Mouse (Mus musculus) small intestine, adult 2 months (tissue): ENCODE data around the gene St6galnac3. TPM values are rescaled to one million over a fixed set of nuclear protein-coding genes. Genes with fewer than 3 reads are reported as not detected.

Experiments used
- H3K27ac ChIP-seq: fragments of 200-500 bp; 2 replicates; pipeline ENCODE4 v1.5.1; 2012; ENCODE audit warnings: low read depth, low read length, control low read depth, inconsistent platforms; ENCODE audit not compliant: insufficient read depth
- H3K27me3 ChIP-seq: fragments of 200-500 bp; 2 replicates; pipeline ENCODE4 v1.6.1; 2012; ENCODE audit warnings: mild to moderate bottlenecking, moderate library complexity, low read length, inconsistent platforms; ENCODE audit not compliant: control insufficient read depth, insufficient read depth
- H3K36me3 ChIP-seq: fragments of 200-500 bp; 2 replicates; pipeline ENCODE4 v1.6.1; 2012; ENCODE audit warnings: mild to moderate bottlenecking, low read length, control low read depth, inconsistent platforms; ENCODE audit not compliant: control insufficient read depth, insufficient read depth
- H3K4me1 ChIP-seq: fragments of 200-500 bp; 2 replicates; pipeline ENCODE4 v1.6.1; 2012; ENCODE audit warnings: low read length, inconsistent platforms, mixed read lengths; ENCODE audit not compliant: control insufficient read depth, insufficient read depth, insufficient read length
- H3K4me3 ChIP-seq: fragments of 200-500 bp; 2 replicates; pipeline ENCODE4 v1.5.1; 2012; ENCODE audit warnings: low read depth, mild to moderate bottlenecking, control low read depth, inconsistent platforms, low read length, moderate library complexity
- CTCF ChIP-seq: fragments of 200-500 bp; IDR thresholded peaks from 2 replicates; pipeline ENCODE4 v1.5.1; 2012; ENCODE audit warnings: low read depth, mild to moderate bottlenecking, control low read depth, inconsistent platforms, low read length, moderate library complexity, mixed read lengths; ENCODE audit not compliant: insufficient replicate concordance, insufficient read length; ENCODE audit errors: extremely low read depth
- POLR2A ChIP-seq: fragments of 200-500 bp; IDR thresholded peaks from 2 replicates; pipeline ENCODE4 v1.6.1; 2012; ENCODE audit warnings: low read depth, mild to moderate bottlenecking, control low read depth, inconsistent platforms, low read length, moderate library complexity
- WGBS: fragments of 180-500 bp; shearing (Covaris S2); methylation state at CpG from one replicate; pipeline ENCODE4 v1.1.7; 2018; 5-methylcytosine and 5-hydroxymethylcytosine counted together
- polyA plus RNA-seq: library from polyadenylated mRNA; depleted of rRNA; stranded (reverse); fragments of >200 nt; gene quantifications from 2 replicates; pipeline ENCODE4 v1.2.3, GENCODE M21; 2012

The St6galnac3 gene
- polyA plus RNA-seq, 1 experiment, result 1.1 TPM

GRCm38 (mm10) chr3:153485176-153485575 is 239.8 kb downstream of the St6galnac3 start:
- Histone ChIP-seq H3K4me3 (no peak overlapping the region), H3K27ac (no peak overlapping the region), H3K36me3 (no peaks in the 10 kb centered on the region), H3K4me1 (no peaks in the 10 kb centered on the region), H3K27me3 (no peaks in the 10 kb centered on the region)
- 73% methylated on average over 5 of the region's 5 CpGs for WGBS
- TF ChIP-seq POLR2A (no peak), CTCF (no peak)

DNA sequence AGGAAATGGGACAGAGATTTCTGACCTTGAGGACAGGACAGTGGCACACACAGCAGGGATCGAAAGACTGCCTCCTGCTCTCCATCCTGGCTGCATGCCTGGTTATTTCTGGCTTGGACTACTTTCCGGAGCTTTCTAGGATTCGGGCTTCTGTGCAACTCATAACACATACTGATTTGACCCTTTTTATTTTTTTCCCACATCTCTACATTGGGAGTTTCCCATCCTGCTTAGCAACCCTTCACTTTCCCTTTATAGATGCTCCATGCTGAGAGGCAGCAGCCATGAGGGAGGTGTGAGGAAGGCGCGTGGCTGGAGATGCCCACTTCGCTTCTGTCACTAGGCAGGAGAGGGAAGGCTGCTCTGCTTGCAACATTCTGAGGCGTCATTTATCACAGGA is 240.3 kb downstream of the St6galnac3 start:
- no peak for TF ChIP-seq POLR2A
- TF ChIP-seq CTCF, result no peak

DNA sequence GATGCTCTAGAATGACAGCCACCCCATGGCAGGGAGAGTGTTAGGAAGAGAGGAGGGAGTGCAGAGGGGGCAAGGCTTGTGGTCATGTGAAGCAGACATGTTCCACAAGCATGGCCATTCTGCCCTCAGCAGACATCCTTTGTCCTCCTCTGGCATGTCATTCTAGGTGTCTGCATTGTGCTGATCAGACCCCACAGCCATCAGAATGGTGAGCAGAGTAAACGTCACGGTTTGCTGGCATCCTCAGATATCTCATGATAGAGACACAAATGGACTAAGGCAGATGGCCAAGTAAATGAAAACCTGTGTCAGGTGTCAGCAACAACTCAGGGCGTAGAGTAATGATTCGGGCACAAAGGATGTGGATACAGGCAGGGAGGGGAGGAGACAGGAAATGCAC is 241.3 kb downstream of the St6galnac3 start:
- TF ChIP-seq CTCF (no peak), POLR2A (no peak)
- no peaks in the 10 kb centered on the region for H3K36me3 ChIP-seq
- H3K27ac ChIP-seq, result no peak overlapping the region
- no peaks in the 10 kb centered on the region for H3K4me1 ChIP-seq
- H3K4me3 ChIP-seq, result no peak overlapping the region
- 92% methylated on average over 4 of the region's 4 CpGs for WGBS
- no peaks in the 10 kb centered on the region for H3K27me3 ChIP-seq

More for the DNA sequence above, 240.3 kb downstream of the St6galnac3 start:
- H3K27me3 ChIP-seq, result no peaks in the 10 kb centered on the region
- no peaks in the 10 kb centered on the region for H3K36me3 ChIP-seq
- no peaks in the 10 kb centered on the region for H3K4me1 ChIP-seq
- WGBS, result 78% methylated on average over 7 of the region's 7 CpGs
- H3K4me3 ChIP-seq, result no peak overlapping the region
- no peak overlapping the region for H3K27ac ChIP-seq

GRCm38 (mm10) chr3:153482098-153482497 is 242.9 kb downstream of the St6galnac3 start:
- Histone ChIP-seq H3K4me1 (no peaks in the 10 kb centered on the region), H3K27ac (no peak overlapping the region), H3K27me3 (no peaks in the 10 kb centered on the region), H3K4me3 (no peak overlapping the region), H3K36me3 (no peaks in the 10 kb centered on the region)
- TF ChIP-seq CTCF, result no peak
- 58% methylated on average over 11 of the region's 11 CpGs for WGBS

GRCm38 (mm10) chr3:153481012-153481411 is 244.0 kb downstream of the St6galnac3 start:
- Histone ChIP-seq H3K4me3 (no peak overlapping the region), H3K36me3 (no peaks in the 10 kb centered on the region), H3K4me1 (no peaks in the 10 kb centered on the region), H3K27ac (no peak overlapping the region), H3K27me3 (no peaks in the 10 kb centered on the region)
- TF ChIP-seq CTCF, result no peak
- TF ChIP-seq POLR2A, result no peak
- 89% methylated on average over 6 of the region's 6 CpGs for WGBS

DNA sequence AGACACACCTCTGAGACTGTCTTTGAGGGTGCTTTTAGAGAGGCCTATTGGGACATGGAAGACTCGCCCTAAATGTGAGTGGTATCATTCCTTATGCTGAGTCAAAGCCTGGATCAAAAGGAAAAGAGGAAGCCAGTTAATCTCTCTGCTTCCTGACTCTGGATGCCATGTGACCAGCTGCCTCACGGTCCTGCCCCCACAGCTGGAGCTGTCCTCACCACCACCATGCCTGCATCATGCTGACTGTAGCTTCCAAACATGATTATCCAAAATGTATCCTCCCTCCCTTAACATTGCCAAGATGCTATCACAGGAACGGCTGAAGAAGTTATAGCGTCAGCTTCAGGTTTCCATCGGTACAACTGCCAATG is 244.4 kb downstream of the St6galnac3 start:
- H3K36me3 ChIP-seq, result no peaks in the 10 kb centered on the region
- no peak overlapping the region for H3K27ac ChIP-seq
- no peaks in the 10 kb centered on the region for H3K4me1 ChIP-seq
- no peak overlapping the region for H3K4me3 ChIP-seq
- no peaks in the 10 kb centered on the region for H3K27me3 ChIP-seq
- WGBS, result 68% methylated on average over 5 of the region's 5 CpGs
- TF ChIP-seq POLR2A (no peak), CTCF (no peak)

GRCm38 (mm10) chr3:153480005-153480635 is 244.9 kb downstream of the St6galnac3 start:
- H3K27me3 ChIP-seq, result no peaks in the 10 kb centered on the region
- TF ChIP-seq CTCF (no peak), POLR2A (no peak)
- no peak overlapping the region for H3K4me3 ChIP-seq
- WGBS, result 57% methylated on average over 3 of the region's 3 CpGs
- H3K36me3 ChIP-seq, result no peaks in the 10 kb centered on the region
- H3K4me1 ChIP-seq, result no peaks in the 10 kb centered on the region
- no peak overlapping the region for H3K27ac ChIP-seq

GRCm38 (mm10) chr3:153475919-153476318 is 249.1 kb downstream of the St6galnac3 start:
- Histone ChIP-seq H3K36me3 (no peaks in the 10 kb centered on the region), H3K27ac (no peak overlapping the region), H3K4me1 (no peaks in the 10 kb centered on the region), H3K27me3 (no peaks in the 10 kb centered on the region), H3K4me3 (no peak overlapping the region)
- WGBS, result 91% methylated on average over 9 of the region's 9 CpGs
- no peak for TF ChIP-seq POLR2A
- no peak for TF ChIP-seq CTCF
